Mouse (Mus musculus) adrenal gland, adult 18-20 months (tissue): Measurements from ENCODE around the gene Tmsb10. TPM values are rescaled to one million over a fixed set of nuclear protein-coding genes. Genes with fewer than 3 reads are reported as not detected.

Experiments
- DNase-seq, 2 experiments: peaks; one replicate each; pipeline ENCODE4 v3.0.0; 2021 to 2022; ENCODE audit warnings: low spot score in 2 of 2
- total RNA-seq, 2 experiments: library from RNA; stranded (reverse); gene quantifications; 1 replicate in 1 of 2; 2 replicates in 1 of 2; pipeline ENCODE4 v1.2.3; 2021

The Tmsb10 gene
- total RNA-seq, 2 experiments from 2014 or later: 151 to 215 TPM

GRCm38 (mm10) chr6:72914087-72914749, 44.3 kb downstream of the Tmsb10 start:
- DNase-seq: no peak

GRCm38 (mm10) chr6:72911261-72911660, 47.3 kb downstream of the Tmsb10 start:
- no peak for DNase-seq

Other genes with a start within 250 kb of the Tmsb10 start
- 10 to 100 TPM in 1 of 2 experiments, 1 to 10 TPM in 1; 10.0 to 11.5 TPM for gene Tcf7l1, start 169.5 kb downstream of the Tmsb10 start, total RNA-seq
- gene Kcmf1, start 58.8 kb downstream of the Tmsb10 start, total RNA-seq: 100 to 1,000 TPM in 1 of 2 experiments, 10 to 100 TPM in 1; 95.6 to 101 TPM